Mouse (Mus musculus) heart, adult 2 months (tissue): ENCODE measurements around the gene Slc12a6.
"Not testable (repeated sequence)": the region's sequence is repeated elsewhere in the genome, so short reads cannot be mapped to it uniquely, and the experiment has no call there.

Experiments
- CTCF ChIP-seq: fragments of 200-600 bp; IDR thresholded peaks from 2 replicates; pipeline ENCODE4 v1.8.1; 2022; ENCODE audit warnings: antibody characterized with exemption, mild to moderate bottlenecking, moderate library complexity
- EP300 ChIP-seq: fragments of 200-500 bp; IDR thresholded peaks from 2 replicates; pipeline ENCODE4 v1.6.1; 2011; ENCODE audit warnings: low read depth, low read length, control low read depth; ENCODE audit not compliant: insufficient read depth
- POLR2A ChIP-seq: fragments of 200-500 bp; IDR thresholded peaks from 2 replicates; pipeline ENCODE4 v1.6.1; 2011; ENCODE audit warnings: mild to moderate bottlenecking, low read depth, low read length, control low read depth; ENCODE audit not compliant: insufficient read depth

- TF ChIP-seq CTCF, POLR2A, EP300: not testable (repeated sequence)
Measured at GRCm38 (mm10) chr2:112286062-112286461, 20.4 kb downstream of the Slc12a6 start.
